Mouse (Mus musculus) small intestine, adult 2 months (tissue): Measurements from ENCODE around the gene Tnr.

Experiments used
- CTCF ChIP-seq: fragments of 200-500 bp; IDR thresholded peaks from 2 replicates; pipeline ENCODE4 v1.5.1; 2012; ENCODE audit warnings: low read depth, mild to moderate bottlenecking, control low read depth, inconsistent platforms, low read length, moderate library complexity, mixed read lengths; ENCODE audit not compliant: insufficient replicate concordance, insufficient read length; ENCODE audit errors: extremely low read depth
- POLR2A ChIP-seq: fragments of 200-500 bp; IDR thresholded peaks from 2 replicates; pipeline ENCODE4 v1.6.1; 2012; ENCODE audit warnings: low read depth, mild to moderate bottlenecking, control low read depth, inconsistent platforms, low read length, moderate library complexity

- TF ChIP-seq POLR2A (no peak), CTCF (no peak)
Measured at GRCm38 (mm10) chr1:159650486-159650885, 126.9 kb downstream of the Tnr start.
